Mouse (Mus musculus): ENCODE measurements around the gene Ppp6r3.

- TF ChIP-seq POLR2A (IDR thresholded peaks at IDR 0.05; ENCODE audit: control insufficient read depth, extremely low read depth, insufficient read depth, low read length, poor library complexity) (no peak), CTCF (IDR thresholded peaks at IDR 0.05; ENCODE audit: borderline replicate concordance, control insufficient read depth, extremely low read depth, insufficient read depth, low read length, poor library complexity) (no peak)
These were observed 169.8 kb downstream of the Ppp6r3 start for GRCm38 (mm10) chr19:3405531-3406281.

Measured in thymus, adult 2 months (tissue).